Mouse (Mus musculus) adrenal gland, adult 2 months (tissue): ENCODE results near the gene Rabep2. TPM values are rescaled to one million over a fixed set of nuclear protein-coding genes. Genes with fewer than 3 reads are reported as not detected.
"Not testable (repeated sequence)": the region's sequence is repeated elsewhere in the genome, so short reads cannot be mapped to it uniquely, and the experiment has no call there.

Experiments
- DNase-seq: peaks from one replicate; pipeline ENCODE4 v3.0.0; 2021
- polyA plus RNA-seq: library from polyadenylated mRNA; depleted of rRNA; stranded (reverse); fragments of >200 nt; gene quantifications from 2 replicates; pipeline ENCODE4 v1.2.3, GENCODE M21; 2012
- total RNA-seq, 2 experiments: library from RNA; stranded (reverse); gene quantifications; 2 replicates each; pipeline ENCODE4 v1.2.3; 2021

The Rabep2 gene
- total and polyA plus RNA-seq, 3 experiments = 39.5 to 73.6 (median 55.5) TPM

- DNase-seq = peak; percentile 15
Observed at GRCm38 (mm10) chr7:126464836-126465235, 36.3 kb downstream of the Rabep2 start.

DNA sequence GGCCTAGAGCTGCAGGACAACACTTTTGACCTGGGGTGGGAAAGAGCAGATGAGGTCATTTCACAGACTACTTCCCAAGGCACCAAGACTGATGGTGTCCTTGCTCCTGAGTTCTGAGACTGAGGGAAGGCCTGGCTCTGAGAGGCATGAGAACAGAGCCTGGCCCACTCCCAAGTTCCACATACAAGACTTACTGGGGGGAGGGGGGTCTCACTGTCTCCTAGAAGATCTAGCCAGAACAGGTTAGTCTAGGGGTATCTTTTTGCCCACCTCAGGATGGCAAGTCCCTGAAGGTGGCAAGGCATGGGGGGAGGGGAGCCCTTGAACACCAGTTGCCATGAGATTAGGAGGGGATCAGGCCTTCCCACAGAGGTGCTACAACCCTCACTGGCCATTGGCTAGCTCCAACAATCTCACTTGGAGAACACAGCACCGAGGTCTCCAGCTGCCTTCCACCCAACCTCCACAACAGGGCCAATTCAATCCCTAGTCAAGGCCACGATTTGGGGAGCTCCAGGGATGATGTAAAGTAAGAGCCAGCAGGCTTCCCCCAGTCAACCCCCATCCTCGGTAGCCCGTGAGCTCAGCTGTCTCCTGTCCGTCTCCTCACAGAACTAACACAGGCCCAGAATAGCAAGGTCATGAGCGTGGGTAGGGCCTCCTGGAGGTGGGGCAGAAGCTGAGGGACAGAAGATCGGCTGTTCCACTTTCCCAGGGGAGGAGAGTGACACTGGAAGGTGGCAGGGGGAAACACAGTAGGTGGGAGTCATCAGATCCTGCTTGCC lies 36.9 kb downstream of the Rabep2 start:
- DNase-seq = peak; percentile 71

GRCm38 (mm10) chr7:126466116-126466515 lies 37.6 kb downstream of the Rabep2 start:
- no peak for DNase-seq

DNA sequence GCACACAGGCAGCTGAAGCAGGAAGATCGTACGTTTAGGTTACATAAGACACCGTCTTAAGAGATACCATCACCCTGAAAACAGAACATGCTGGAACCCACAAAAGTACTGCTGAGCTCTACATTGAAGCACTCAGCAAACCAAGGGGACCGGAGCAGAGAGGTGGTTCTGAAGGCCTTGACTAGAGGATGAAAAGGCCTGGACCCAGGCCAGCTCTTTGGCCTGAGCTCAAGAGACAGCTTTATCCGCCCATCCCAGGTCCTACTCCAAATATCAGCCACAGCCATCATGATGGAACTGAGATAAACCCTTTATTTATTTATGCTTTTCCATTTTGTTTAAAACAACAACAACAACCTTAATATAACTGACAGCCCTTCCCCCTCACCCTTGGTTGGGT lies 38.1 kb downstream of the Rabep2 start:
- peak; percentile 53 for DNase-seq

- DNase-seq = peak; percentile 63
Observed at GRCm38 (mm10) chr7:126467271-126467670, 38.7 kb downstream of the Rabep2 start.

GRCm38 (mm10) chr7:126467834-126468627 lies 39.5 kb downstream of the Rabep2 start:
- DNase-seq = no peak

DNA sequence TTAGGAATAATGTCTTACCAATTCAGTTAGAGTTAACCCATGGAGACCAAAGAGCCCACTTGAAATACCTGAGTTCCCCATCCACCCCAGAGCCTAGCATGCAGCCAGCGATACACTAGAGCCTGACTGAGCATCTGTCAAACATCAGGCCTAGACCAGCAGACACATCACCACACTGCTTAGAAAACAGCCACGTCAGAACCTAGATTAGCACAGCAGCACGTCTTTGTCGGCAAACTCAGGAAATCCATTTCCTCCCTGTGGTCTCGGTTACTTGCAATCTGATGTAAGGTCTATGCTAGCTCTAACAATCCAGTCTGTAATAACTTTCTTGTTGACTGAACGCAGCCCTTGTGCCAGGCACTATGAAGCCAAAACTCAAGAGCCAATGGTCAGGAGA lies 41.5 kb downstream of the Rabep2 start:
- DNase-seq = no peak

- no peak for DNase-seq
Observed at GRCm38 (mm10) chr7:126471361-126471760, 42.8 kb downstream of the Rabep2 start.

DNA sequence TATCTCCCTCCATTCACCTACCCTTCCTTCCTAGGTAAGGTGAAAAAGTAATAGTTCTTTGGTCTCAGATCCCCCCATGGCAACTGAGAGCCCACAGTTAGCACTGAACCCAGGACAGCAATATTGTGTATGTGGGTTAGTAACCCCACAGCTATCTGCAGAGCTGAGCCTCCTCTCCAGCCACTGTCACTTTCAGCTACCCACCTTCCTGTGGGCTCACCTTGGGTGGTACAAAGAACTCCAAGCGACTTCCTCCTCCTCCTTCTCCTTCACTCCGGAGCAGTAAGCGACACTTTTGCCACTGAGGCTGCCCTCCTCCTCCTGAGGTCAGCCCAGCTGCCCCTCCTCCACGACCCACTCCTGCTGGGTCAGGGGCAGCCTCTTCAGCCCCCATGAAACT lies 43.3 kb downstream of the Rabep2 start:
- no peak for DNase-seq

- DNase-seq = no peak
Observed at GRCm38 (mm10) chr7:126472306-126472705, 43.7 kb downstream of the Rabep2 start.

DNA sequence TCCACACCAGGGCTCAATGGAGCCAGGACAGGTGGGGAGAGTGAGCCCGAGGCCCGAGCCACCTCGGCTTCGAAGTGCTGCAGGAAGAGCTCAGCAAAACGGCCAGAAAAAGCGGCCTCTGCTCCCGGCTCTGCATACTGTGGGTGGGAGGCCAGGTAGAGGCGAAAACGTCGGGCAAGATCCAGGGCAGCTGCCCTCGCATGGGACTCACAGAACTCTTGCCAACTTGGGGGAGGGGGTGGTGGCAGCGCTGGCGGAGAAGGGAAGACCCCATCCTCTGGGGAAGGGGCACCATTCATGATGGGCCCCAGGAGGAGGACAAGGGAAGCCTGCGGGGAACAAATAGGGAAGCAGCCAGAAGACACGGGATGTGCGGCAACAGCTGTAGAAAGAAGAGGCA lies 44.2 kb downstream of the Rabep2 start:
- no peak for DNase-seq

DNA sequence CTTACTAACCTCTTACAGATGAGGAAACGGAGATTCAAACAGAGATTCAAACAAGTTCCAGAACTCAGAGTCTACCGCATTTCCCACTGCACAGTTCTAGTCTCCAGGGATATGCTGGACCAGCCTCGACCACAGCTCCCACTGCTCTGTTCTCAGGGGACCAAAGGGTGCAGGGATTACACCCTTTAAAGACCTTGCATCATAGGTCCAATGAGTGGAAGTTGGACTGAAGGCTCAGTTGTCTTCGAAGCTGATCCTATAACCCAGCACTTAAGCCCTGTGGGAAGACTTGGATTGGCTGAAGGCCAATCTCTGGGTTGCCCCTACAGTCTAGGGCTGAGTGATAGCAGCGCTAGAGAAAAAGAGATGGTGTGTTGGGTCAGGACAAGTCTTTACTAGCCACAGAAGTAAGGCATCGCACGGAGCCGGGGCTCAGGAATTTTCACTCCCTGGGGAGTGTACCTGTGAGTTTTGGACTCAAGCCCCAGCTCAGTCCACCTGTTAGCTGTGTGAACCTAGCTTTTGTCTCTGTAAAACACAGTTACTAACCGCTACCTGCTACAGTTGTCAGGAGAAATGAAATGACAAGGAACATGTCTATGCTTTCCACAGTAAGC lies 45.0 kb downstream of the Rabep2 start:
- no peak for DNase-seq

- DNase-seq = peak; percentile 55
Observed at GRCm38 (mm10) chr7:126474486-126474955, 46.0 kb downstream of the Rabep2 start.

DNA sequence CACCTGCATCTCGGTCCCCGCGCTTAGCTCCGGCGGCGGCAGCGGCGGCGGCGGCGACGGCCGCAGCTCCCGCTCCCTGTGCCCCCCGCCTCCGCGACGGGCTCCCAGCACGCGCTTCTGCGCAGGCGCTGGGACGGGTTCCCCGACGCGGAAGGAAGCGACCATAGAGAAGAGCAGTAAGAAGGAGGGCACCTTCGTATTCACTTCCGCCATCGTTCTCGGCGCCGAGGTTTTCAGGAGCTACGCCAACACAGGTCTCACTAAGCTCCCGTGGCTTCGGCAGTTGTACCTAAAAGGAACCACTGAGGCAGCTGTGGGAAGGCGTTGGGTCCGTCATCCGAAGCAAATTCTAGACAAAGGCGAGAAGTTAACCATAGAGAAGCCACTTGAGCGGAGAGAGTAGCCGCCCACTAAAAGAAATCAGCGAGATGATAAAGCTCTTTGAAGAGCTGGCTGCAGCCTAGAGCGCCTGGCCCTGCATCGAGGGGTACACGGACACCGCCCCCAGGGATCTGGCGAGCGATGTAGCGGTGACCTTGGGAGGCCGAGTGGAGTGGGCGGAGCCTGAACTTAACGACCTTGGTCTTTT lies 46.5 kb downstream of the Rabep2 start, which contains the start of gene Sh2b1:
TSS of gene Sh2b1 (minus strand) at position 432 of the 589 bp plus-strand sequence.
- peak; percentile 93 for DNase-seq

- no peak for DNase-seq
Observed at GRCm38 (mm10) chr7:126481699-126482098, 53.1 kb downstream of the Rabep2 start.

GRCm38 (mm10) chr7:126482392-126482871 lies 53.9 kb downstream of the Rabep2 start:
- DNase-seq = peak; percentile 95

DNA sequence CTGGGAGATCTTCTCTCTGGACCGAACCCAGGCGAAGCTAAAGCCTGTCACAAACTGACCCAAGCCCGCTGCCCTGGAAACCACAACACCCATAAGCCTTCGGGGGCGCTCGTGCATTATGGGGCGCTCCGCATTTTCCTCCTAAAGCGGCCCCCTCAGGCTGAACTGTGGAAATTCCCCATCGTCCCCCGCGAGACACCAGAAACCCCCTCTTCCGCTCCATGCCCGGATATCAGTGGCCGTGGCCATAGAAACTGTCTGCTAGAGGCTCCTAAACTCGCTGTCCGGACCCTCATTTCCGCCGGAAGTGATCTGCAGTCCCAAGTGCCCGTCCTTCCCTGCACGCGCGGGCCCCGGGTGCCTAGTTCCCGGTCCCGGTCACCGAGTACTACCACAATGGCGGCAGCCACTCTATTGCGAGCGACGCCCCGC lies 58.5 kb downstream of the Rabep2 start, which contains the start of gene Tufm:
TSS of gene Tufm (plus strand) at position 310 of the 432 bp plus-strand sequence.
- peak; percentile 97 for DNase-seq

DNA sequence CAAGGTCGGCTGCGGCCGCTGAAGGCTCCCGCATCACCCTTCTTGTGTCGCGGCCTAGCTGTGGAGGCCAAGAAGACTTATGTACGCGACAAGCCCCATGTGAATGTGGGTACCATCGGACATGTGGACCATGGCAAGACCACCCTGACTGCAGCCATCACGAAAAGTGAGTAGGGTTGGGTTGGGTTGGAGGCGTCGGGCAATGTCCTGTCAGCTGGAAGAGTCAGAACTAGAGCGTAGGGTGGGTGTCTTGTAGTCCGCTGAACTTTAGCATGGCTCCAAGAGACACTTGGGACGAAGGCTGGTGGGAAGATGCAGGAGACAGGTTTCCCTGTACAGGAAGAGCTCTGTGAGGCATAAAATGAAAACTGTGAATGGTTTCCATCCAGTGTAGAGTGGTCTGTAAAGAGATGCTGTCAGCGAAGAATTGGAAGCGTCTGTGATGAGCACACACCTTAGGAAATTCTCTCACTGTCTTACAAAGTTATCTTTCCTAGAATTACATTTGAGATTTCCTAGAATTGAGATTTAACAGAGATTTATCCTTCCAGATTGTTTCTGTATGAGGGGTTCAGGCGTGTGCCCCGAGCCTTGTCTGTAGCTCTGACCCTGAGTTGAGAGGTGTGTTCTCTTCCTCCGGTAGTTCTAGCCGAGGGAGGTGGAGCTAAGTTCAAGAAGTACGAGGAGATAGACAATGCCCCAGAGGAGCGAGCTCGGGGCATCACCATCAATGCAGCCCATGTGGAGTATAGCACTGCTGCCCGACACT lies 59.2 kb downstream of the Rabep2 start:
- not testable (repeated sequence) for DNase-seq

GRCm38 (mm10) chr7:126491005-126491404 lies 62.4 kb downstream of the Rabep2 start:
- DNase-seq = no peak

DNA sequence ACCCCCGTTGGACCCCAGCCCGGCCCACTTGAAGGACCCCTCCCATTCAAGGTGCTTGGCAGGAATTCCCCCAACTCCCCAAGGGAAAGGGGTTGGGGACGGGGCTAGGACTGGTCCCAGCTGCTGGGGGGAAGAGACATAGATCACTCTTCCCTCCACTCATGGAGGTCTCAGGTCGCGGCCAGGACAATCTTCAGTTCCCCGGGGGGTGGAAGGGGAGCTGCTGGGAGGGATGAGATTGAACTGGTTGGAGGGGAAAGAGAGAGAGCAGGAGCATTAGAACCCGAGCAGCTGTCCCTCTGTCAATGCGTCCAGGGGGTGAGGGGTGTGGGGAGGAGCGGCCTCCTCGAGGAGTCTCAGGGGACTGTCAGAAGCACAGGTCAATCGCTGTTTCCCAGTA lies 63.4 kb downstream of the Rabep2 start:
- DNase-seq = no peak

DNA sequence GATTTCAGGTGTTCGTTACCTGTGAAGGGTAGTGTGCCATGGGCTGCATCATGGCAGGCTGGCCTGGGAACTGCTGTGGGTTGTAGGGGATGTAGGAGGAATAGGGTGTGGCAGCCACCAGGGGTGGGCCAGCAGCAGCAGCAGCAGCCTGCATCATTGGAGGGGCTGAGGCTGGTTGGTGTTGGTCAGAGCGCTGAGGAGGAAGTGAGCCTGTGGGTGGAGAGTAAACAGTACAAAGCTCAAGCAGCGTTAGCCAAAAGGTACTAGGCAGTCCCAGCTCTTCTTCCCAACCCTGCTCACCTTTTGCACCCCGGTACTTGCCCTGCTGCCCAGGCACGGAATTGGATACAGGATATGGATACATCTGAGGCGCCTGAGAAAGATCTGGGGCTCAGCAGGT lies 65.6 kb downstream of the Rabep2 start:
- DNase-seq = no peak
